Mouse (Mus musculus) embryonic facial prominence, embryonic 13.5 days (tissue): ENCODE results near the gene Ptpra. TPM values are rescaled to one million over a fixed set of nuclear protein-coding genes. Genes with fewer than 3 reads are reported as not detected.

Source experiments
- ATAC-seq: fragments of 200-750 bp; cut with Nextera tagmentation; 2 replicates; pipeline ENCODE4 v1.8.0; 2017; ENCODE audit warnings: low read depth; ENCODE audit not compliant: insufficient number of reproducible peaks, insufficient read depth, low FRiP score, low TSS enrichment
- H3K27ac ChIP-seq: fragments of 300-500 bp; sonication (generic); 2 replicates; pipeline ENCODE4 v1.5.1; 2015; ENCODE audit warnings: moderate library complexity, mild to moderate bottlenecking, inconsistent platforms
- H3K27me3 ChIP-seq: fragments of 300-500 bp; sonication (generic); 2 replicates; pipeline ENCODE4 v1.6.1; 2015; ENCODE audit warnings: mild to moderate bottlenecking, inconsistent platforms
- H3K36me3 ChIP-seq: fragments of 300-500 bp; sonication (generic); 2 replicates; pipeline ENCODE4 v1.6.1; 2015; ENCODE audit warnings: mild to moderate bottlenecking, inconsistent platforms
- H3K4me1 ChIP-seq: fragments of 300-500 bp; sonication (generic); 2 replicates; pipeline ENCODE4 v1.6.1; 2015; ENCODE audit warnings: inconsistent platforms
- H3K4me2 ChIP-seq: fragments of 300-500 bp; sonication (generic); 2 replicates; pipeline ENCODE4 v1.6.1; 2015; ENCODE audit warnings: moderate library complexity, mild to moderate bottlenecking, inconsistent platforms
- H3K4me3 ChIP-seq: fragments of 300-500 bp; sonication (generic); 2 replicates; pipeline ENCODE4 v1.5.1; 2015; ENCODE audit warnings: mild to moderate bottlenecking, inconsistent platforms
- H3K9ac ChIP-seq: fragments of 300-500 bp; sonication (generic); 2 replicates; pipeline ENCODE4 v1.6.1; 2015; ENCODE audit warnings: mild to moderate bottlenecking, inconsistent platforms
- H3K9me3 ChIP-seq: fragments of 300-500 bp; sonication (generic); 2 replicates; pipeline ENCODE4 v1.6.1; 2016; ENCODE audit warnings: inconsistent platforms
- WGBS: fragments of 180-500 bp; shearing (Covaris S2); methylation state at CpG from one replicate; pipeline ENCODE4 v1.1.7; 2015; ENCODE audit warnings: mixed read lengths; 5-methylcytosine and 5-hydroxymethylcytosine counted together
- polyA plus RNA-seq: library from polyadenylated mRNA; unstranded; fragments of >200 nt; fragmentation: Nextera tagmentation; extraction: Ambion mirVana; gene quantifications from 2 replicates; pipeline ENCODE4 v1.2.1, GENCODE M21; 2015

Ptpra gene
- polyA plus RNA-seq, 1 experiment from 2014 or later, result 114 TPM

DNA sequence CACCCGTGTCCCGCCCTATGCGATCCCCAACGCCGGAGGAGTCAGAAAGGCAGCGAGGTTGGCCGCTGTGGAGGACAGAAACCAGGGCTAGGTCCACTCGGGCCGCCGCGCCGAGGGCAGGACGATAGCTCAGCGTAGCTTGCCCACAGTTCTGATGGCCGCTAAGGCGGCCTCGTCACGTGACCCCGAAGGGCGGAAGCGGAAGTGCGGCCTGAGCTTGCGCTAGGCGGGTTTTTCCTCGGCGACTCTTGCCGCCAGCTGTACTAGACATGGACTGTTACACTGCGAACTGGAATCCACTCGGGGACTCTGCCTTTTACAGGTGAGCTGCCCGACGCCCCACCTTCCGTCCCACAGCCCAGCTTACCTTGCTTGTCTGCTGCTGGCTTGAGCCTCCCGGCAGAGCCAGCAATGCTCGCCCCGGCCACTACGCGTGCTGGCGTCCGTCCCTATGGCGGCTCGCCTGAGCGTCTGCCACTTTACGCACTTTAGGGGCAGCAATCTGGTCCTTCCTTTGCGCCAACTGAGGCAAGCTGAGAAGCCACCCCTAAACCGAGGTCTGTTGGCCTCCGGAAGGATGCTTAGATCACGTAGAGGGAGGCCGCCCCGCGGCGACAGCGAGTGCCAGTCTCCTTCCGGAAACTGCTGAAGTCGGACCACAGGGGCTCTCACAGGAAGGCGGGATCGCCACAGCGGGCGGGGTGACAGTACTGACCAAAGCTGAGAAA is 25.8 kb upstream of the Ptpra start, which contains the start of the genes Vps16 and Pced1a:
TSS of gene Vps16 (plus strand) at position 214 of the 728 bp plus-strand sequence.
TSS of gene Pced1a (minus strand) at position 576 of the 728 bp plus-strand sequence.
- H3K9me3 ChIP-seq, result no peaks in the 10 kb centered on the region
- H3K27ac ChIP-seq, result peak within 1 kb of the TSS; percentile 92
- no peaks in the 10 kb centered on the region for H3K27me3 ChIP-seq
- ATAC-seq, result peak; percentile 89
- H3K4me1 ChIP-seq, result peaks cover 38% of the 10 kb centered on the region
- peaks cover 21% of the 10 kb centered on the region for H3K36me3 ChIP-seq
- H3K4me2 ChIP-seq, result peak within 1 kb of the TSS; percentile 84
- under 1% methylated on average over 58 of the region's 58 CpGs for WGBS
- peak within 1 kb of the TSS; percentile 92 for H3K9ac ChIP-seq
- H3K4me3 ChIP-seq, result peak within 1 kb of the TSS; percentile 84

- ATAC-seq, result no peak
- Histone ChIP-seq H3K36me3 (peaks cover 14% of the 10 kb centered on the region; the same call in 1 of the 2 replicates), H3K9me3 (no peaks in the 10 kb centered on the region), H3K9ac (peak overlapping the region; percentile 92), H3K4me1 (peaks cover 38% of the 10 kb centered on the region), H3K4me3 (peak overlapping the region; percentile 84), H3K27ac (no peak overlapping the region), H3K4me2 (peak overlapping the region; percentile 84), H3K27me3 (no peaks in the 10 kb centered on the region)
- WGBS, result 51% methylated on average over 5 of the region's 5 CpGs
Observed at GRCm38 (mm10) chr2:130425112-130425511, 25.0 kb upstream of the Ptpra start.

GRCm38 (mm10) chr2:130429851-130430250 is 20.2 kb upstream of the Ptpra start:
- Histone ChIP-seq H3K27ac (no peak overlapping the region), H3K9me3 (no peaks in the 10 kb centered on the region), H3K4me1 (peaks cover 8% of the 10 kb centered on the region), H3K36me3 (peaks cover 7% of the 10 kb centered on the region), H3K4me2 (no peak overlapping the region), H3K4me3 (no peak overlapping the region), H3K27me3 (no peaks in the 10 kb centered on the region), H3K9ac (no peak overlapping the region)
- WGBS, result 63% methylated on average over 2 of the region's 2 CpGs
- no peak for ATAC-seq

- Histone ChIP-seq H3K4me2 (no peak overlapping the region), H3K4me1 (peaks cover 2% of the 10 kb centered on the region), H3K4me3 (no peak overlapping the region), H3K27me3 (no peaks in the 10 kb centered on the region), H3K27ac (no peak overlapping the region), H3K9ac (no peak overlapping the region), H3K36me3 (peaks cover 7% of the 10 kb centered on the region), H3K9me3 (no peaks in the 10 kb centered on the region)
- 82% methylated on average over 3 of the region's 3 CpGs for WGBS
- ATAC-seq, result no peak
Observed at GRCm38 (mm10) chr2:130430484-130430883, 19.6 kb upstream of the Ptpra start.

GRCm38 (mm10) chr2:130432157-130432556 is 17.9 kb upstream of the Ptpra start:
- WGBS, result 90% methylated on average over 3 of the region's 3 CpGs
- Histone ChIP-seq H3K4me1 (no peaks in the 10 kb centered on the region), H3K27me3 (no peaks in the 10 kb centered on the region), H3K27ac (no peak overlapping the region), H3K4me3 (no peak overlapping the region), H3K9ac (no peak overlapping the region), H3K9me3 (no peaks in the 10 kb centered on the region), H3K4me2 (no peak overlapping the region), H3K36me3 (peaks cover 7% of the 10 kb centered on the region)
- no peak for ATAC-seq

GRCm38 (mm10) chr2:130433152-130433551 is 16.9 kb upstream of the Ptpra start:
- no peaks in the 10 kb centered on the region for H3K27me3 ChIP-seq
- no peak overlapping the region for H3K4me2 ChIP-seq
- H3K4me1 ChIP-seq, result no peaks in the 10 kb centered on the region
- no peak for ATAC-seq
- WGBS, result 21% methylated on average over 4 of the region's 4 CpGs
- no peak overlapping the region for H3K9ac ChIP-seq
- no peak overlapping the region for H3K27ac ChIP-seq
- no peaks in the 10 kb centered on the region for H3K9me3 ChIP-seq
- peaks cover 15% of the 10 kb centered on the region for H3K36me3 ChIP-seq
- no peak overlapping the region for H3K4me3 ChIP-seq

GRCm38 (mm10) chr2:130436769-130437168 is 13.3 kb upstream of the Ptpra start:
- H3K27ac ChIP-seq, result no peak overlapping the region
- peaks cover 48% of the 10 kb centered on the region for H3K36me3 ChIP-seq
- WGBS, result 92% methylated on average over 1 of the region's 1 CpGs
- ATAC-seq, result no peak
- H3K27me3 ChIP-seq, result no peaks in the 10 kb centered on the region
- H3K4me3 ChIP-seq, result no peak overlapping the region
- no peaks in the 10 kb centered on the region for H3K9me3 ChIP-seq
- H3K9ac ChIP-seq, result no peak overlapping the region
- no peak overlapping the region for H3K4me2 ChIP-seq
- H3K4me1 ChIP-seq, result no peaks in the 10 kb centered on the region

DNA sequence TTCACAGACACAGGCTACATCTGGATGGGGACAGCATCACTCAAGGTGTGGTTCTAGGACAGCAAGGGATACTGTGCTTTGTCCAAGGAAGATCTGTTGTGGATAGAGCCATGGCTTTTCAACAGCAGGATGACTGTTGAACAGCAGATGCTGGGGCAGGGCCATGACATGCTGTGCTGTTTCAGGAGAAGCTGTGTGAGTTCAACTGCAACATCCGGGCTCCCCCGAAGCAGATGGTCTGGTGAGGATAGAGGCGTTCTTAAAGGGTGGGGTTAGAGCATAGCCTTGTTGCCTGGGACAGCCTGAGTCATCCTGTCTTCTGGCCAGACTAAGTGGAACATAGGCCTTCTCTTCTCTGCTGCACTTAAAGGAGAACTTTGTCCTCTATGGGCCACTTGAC is 11.2 kb upstream of the Ptpra start:
- H3K9me3 ChIP-seq, result no peaks in the 10 kb centered on the region
- H3K36me3 ChIP-seq, result peaks cover 65% of the 10 kb centered on the region
- H3K4me3 ChIP-seq, result no peak overlapping the region
- no peak overlapping the region for H3K4me2 ChIP-seq
- H3K4me1 ChIP-seq, result no peaks in the 10 kb centered on the region
- H3K27ac ChIP-seq, result no peak overlapping the region
- H3K27me3 ChIP-seq, result no peaks in the 10 kb centered on the region
- 86% methylated on average over 3 of the region's 3 CpGs for WGBS
- ATAC-seq, result no peak
- no peak overlapping the region for H3K9ac ChIP-seq

DNA sequence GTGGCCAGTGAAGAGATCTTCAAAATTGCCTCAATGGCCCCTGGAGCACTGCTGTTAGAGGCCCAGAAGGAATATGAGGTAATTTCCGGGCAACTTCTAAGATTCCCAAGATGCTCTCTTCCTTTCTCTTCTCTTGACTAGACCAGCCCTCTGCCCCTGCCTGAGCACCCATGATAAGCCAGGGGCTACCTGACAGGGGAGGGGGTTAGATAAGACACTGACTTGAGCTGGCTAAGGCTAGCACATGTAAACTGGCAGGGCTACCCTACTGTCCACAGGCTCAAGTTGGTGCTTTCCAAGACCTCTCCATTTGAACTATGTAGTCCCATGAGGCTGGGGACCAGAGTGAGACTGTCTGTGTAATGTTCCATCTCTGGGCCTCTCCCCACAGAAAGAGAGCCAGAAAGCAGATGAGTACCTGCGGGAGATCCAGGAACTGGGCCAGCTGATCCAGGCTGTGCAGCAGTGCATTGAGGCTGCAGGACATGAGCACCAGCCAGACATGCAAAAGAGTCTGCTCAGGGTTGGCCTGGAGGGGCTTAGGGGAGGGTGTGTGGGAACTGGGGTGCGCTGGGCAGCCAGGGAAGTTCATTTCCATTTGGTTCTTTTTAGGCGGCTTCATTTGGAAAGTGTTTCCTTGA is 10.1 kb upstream of the Ptpra start:
- no peak overlapping the region for H3K27ac ChIP-seq
- H3K36me3 ChIP-seq, result peaks cover 72% of the 10 kb centered on the region
- no peaks in the 10 kb centered on the region for H3K27me3 ChIP-seq
- no peak overlapping the region for H3K9ac ChIP-seq
- H3K4me1 ChIP-seq, result no peaks in the 10 kb centered on the region
- no peak overlapping the region for H3K4me3 ChIP-seq
- no peak overlapping the region for H3K4me2 ChIP-seq
- no peak for ATAC-seq
- 87% methylated on average over 4 of the region's 4 CpGs for WGBS
- no peaks in the 10 kb centered on the region for H3K9me3 ChIP-seq

DNA sequence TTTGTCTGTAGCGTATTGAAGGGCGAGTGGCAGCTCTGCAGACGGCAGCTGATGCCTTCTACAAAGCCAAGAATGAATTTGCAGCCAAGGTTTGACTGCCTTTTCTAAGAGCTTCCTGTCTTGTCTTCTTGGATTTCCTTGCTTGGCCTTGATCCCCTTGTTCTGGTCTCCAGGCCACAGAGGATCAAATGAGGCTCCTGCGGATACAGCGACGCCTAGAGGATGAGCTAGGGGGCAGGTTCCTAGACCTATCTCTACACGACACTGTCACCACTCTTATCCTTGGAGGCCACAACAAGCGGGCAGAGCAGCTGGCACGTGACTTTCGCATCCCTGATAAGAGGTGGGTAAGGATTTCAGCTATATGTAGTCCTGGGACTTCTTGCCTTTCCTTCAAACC is 7.9 kb upstream of the Ptpra start:
- H3K9me3 ChIP-seq, result no peaks in the 10 kb centered on the region
- H3K27me3 ChIP-seq, result no peaks in the 10 kb centered on the region
- H3K4me2 ChIP-seq, result no peak overlapping the region
- no peak for ATAC-seq
- H3K36me3 ChIP-seq, result peaks cover 72% of the 10 kb centered on the region
- H3K9ac ChIP-seq, result no peak overlapping the region
- H3K4me1 ChIP-seq, result no peaks in the 10 kb centered on the region
- no peak overlapping the region for H3K27ac ChIP-seq
- H3K4me3 ChIP-seq, result no peak overlapping the region
- WGBS, result 86% methylated on average over 10 of the region's 10 CpGs

GRCm38 (mm10) chr2:130448449-130448848 is 1.6 kb upstream of the Ptpra start:
- no peaks in the 10 kb centered on the region for H3K9me3 ChIP-seq
- peaks cover 11% of the 10 kb centered on the region for H3K36me3 ChIP-seq
- no peak overlapping the region for H3K4me2 ChIP-seq
- H3K4me3 ChIP-seq, result no peak overlapping the region
- peaks cover 21% of the 10 kb centered on the region for H3K4me1 ChIP-seq
- peaks cover 7% of the 10 kb centered on the region for H3K27me3 ChIP-seq
- no peak overlapping the region for H3K27ac ChIP-seq
- ATAC-seq, result no peak
- H3K9ac ChIP-seq, result no peak overlapping the region
